Mouse (Mus musculus) layer of hippocampus, adult 8-10 months (tissue): ENCODE measurements around the gene Zfp715. TPM values are rescaled to one million over a fixed set of nuclear protein-coding genes. Genes with fewer than 3 reads are reported as not detected.
"Not testable (repeated sequence)": the region's sequence is repeated elsewhere in the genome, so short reads cannot be mapped to it uniquely, and the experiment has no call there.

ENCODE experiments used
- DNase-seq, 2 experiments: peaks; one replicate each; pipeline ENCODE4 v3.0.0; 2022; ENCODE audit warnings: low spot score in 2 of 2
- total RNA-seq, 4 experiments: library from RNA; stranded (reverse); gene quantifications; 2 replicates each; pipeline ENCODE4 v1.2.4; 2022

Gene Zfp715
- total RNA-seq, 4 experiments from 2014 or later, result 22.7 to 26.8 (median 25.6) TPM

DNA sequence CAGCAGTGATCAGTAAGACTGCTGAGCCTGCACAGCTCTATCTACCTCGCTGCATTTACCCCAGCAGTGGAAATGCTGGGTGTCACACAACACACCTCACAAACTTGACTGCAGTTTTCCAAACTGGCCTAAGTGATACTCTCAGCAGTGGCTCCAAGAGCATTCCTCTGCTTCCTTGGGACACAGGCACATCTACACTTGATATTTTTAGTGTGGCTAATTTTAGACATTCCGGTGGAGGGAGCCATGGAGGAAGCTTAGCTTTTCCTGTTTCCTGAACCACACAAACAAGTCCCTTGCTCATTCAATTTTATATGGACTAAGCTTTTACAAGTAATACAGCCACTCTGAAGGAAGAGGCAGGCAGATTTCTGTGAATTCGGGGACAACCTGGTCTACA is 7.9 kb downstream of the Zfp715 start:
- DNase-seq, result no peak

GRCm38 (mm10) chr7:43291524-43291923 is 21.6 kb downstream of the Zfp715 start:
- no peak for DNase-seq

- peak; percentile 69 to 93 for DNase-seq
Measured at GRCm38 (mm10) chr7:43282859-43283595, 30.1 kb downstream of the Zfp715 start.

DNA sequence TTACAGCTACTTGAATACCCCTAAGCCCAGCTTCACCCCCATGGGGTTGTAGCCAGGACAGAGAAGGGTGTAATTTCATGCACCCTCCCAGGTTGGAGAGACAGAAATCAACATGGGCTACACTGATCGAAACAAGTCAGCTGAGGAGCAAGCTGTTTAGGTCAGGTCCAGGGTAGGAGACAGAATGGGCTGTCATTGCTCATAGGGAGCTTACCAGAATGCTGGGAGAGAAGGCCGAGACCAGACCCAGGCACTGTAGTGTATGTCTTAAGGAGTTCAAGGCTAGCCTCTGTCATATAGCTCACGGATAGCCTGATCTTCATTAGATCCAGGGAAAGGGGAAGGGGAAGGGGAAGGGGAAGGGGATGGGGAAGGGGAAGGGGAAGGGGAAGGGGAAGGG is 30.6 kb downstream of the Zfp715 start:
- DNase-seq, result no peak

GRCm38 (mm10) chr7:43277401-43277800 is 35.7 kb downstream of the Zfp715 start:
- DNase-seq, result no peak

DNA sequence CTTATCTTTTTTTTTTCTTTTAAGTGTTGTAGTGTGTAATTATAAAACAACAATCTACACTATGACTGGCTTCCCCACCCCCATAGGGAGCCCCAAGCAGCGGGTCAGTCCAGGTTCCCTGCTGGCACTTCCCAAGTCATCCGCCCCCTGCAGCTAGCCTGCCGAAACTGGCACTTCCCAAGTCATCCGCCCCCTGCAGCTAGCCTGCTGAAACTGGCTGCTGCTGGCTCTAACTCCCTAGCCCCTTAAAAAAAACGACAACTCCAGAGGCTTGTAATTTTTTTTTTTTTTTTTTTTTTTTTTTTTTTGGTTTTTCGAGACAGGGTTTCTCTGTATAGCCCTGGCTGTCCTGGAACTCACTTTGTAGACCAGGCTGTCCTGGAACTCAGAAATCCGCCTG is 36.9 kb downstream of the Zfp715 start:
- DNase-seq, result not testable (repeated sequence)

- DNase-seq, result no peak
Measured at GRCm38 (mm10) chr7:43273476-43273875, 39.6 kb downstream of the Zfp715 start.

- not testable (repeated sequence) for DNase-seq
Measured at GRCm38 (mm10) chr7:43267359-43267758, 45.7 kb downstream of the Zfp715 start.

GRCm38 (mm10) chr7:43253540-43253939 is 59.6 kb downstream of the Zfp715 start:
- no peak for DNase-seq

GRCm38 (mm10) chr7:43250718-43251117 is 62.4 kb downstream of the Zfp715 start:
- not testable (repeated sequence) for DNase-seq

Other genes with a start within 250 kb of the Zfp715 start
- not detected for gene Zfp936, start 199.1 kb downstream of the Zfp715 start, total RNA-seq
- 1 to 10 TPM in 2 of 4 experiments, under 1 TPM in 2; 0.68 to 2.8 (median 1.7) TPM for gene Siglecf, start 38.0 kb upstream of the Zfp715 start, total RNA-seq
- under 1 TPM in 1 of 4 experiments, not detected in 3; 0.17 TPM for gene Siglecg, start 94.9 kb upstream of the Zfp715 start, total RNA-seq
- gene Lim2, start 114.4 kb upstream of the Zfp715 start, total RNA-seq, result not detected
- under 1 TPM in 1 of 4 experiments, not detected in 3; 0.45 TPM for gene Nkg7, start 123.8 kb upstream of the Zfp715 start, total RNA-seq
- gene Cldnd2, start 127.5 kb upstream of the Zfp715 start, total RNA-seq, result not detected
- 10 to 100 TPM; 59.8 to 75.6 (median 69.4) TPM for gene Etfb, start 130.8 kb upstream of the Zfp715 start, total RNA-seq
- gene Gm45233, start 130.8 kb upstream of the Zfp715 start, total RNA-seq, result 1 to 10 TPM in 2 of 4 experiments, under 1 TPM in 1, not detected in 1; 0.65 to 2.6 (median 1.7) TPM
- 1 to 10 TPM; 2.3 to 4.5 (median 3.9) TPM for gene Vsig10l, start 149.9 kb upstream of the Zfp715 start, total RNA-seq
- gene Iglon5, start 176.8 kb upstream of the Zfp715 start, total RNA-seq, result 10 to 100 TPM; 21.4 to 23.8 (median 22.9) TPM
- gene 4931406B18Rik, start 192.6 kb upstream of the Zfp715 start, total RNA-seq, result not detected
- gene Cd33, start 231.1 kb upstream of the Zfp715 start, total RNA-seq, result 10 to 100 TPM in 2 of 4 experiments, 1 to 10 TPM in 2; 4.2 to 16.9 (median 9.6) TPM
- gene Zfp658, start 249.0 kb upstream of the Zfp715 start, total RNA-seq, result 1 to 10 TPM; 5.5 to 7.2 (median 6.4) TPM